9 mouse cellular contexts compared by ENCODE assay signal in genomic region chr16:24282194-24282683, GRCm38 (mm10).
DNase-seq lines count a peak whose midpoint lies in the region; ATAC-seq and TF ChIP-seq lines count a peak whose summit lies in the region.
"Had no signal": no experiment of that assay in that cellular context is flagged by ENCODE, and none has a peak within 500 bp of the region (broad histone marks: within the 10 kb centered on the region; RNA-seq: fewer than 3 reads in every experiment).

No protein-coding gene starts in this region.

- TF ChIP-seq CTCF in layer of hippocampus, adult 2 months (conservative IDR thresholded peaks at IDR 0.05) = peak; percentile 69
- peak; percentile 35 for TF ChIP-seq CTCF in liver, postnatal 0 days (IDR thresholded peaks at IDR 0.05; ENCODE audit: low read depth)

- H3K4me1 ChIP-seq in liver, postnatal 0 days (ENCODE audit: insufficient read depth) = no peaks in the 10 kb centered on the region
- H3K4me1 ChIP-seq: liver, embryonic 15.5 days had no signal

- no peaks in the 10 kb centered on the region for H3K36me3 ChIP-seq in liver, postnatal 0 days (replicated peaks; ENCODE audit: insufficient read depth, low read length)
- H3K36me3 ChIP-seq: liver, embryonic 15.5 days had no signal

- no peak overlapping the region for H3K9ac ChIP-seq in liver, postnatal 0 days (replicated peaks)
- H3K9ac ChIP-seq: liver, embryonic 15.5 days had no signal

- peak overlapping the region; percentile 91 for H3K27ac ChIP-seq in layer of hippocampus, adult 2 months
- H3K27ac ChIP-seq in liver, postnatal 0 days (ENCODE audit: low read depth) = no peak overlapping the region
- H3K27ac ChIP-seq: liver, embryonic 15.5 days had no signal

- ATAC-seq in liver, postnatal 0 days = peak; percentile 27; the same call in 1 of the 2 replicates

- TF ChIP-seq EP300 in liver, postnatal 0 days (IDR thresholded peaks at IDR 0.05; ENCODE audit: low read depth) = no peak

- H3K4me2 ChIP-seq in liver, postnatal 0 days (ENCODE audit: low read depth, low read length) = no peak overlapping the region
- H3K4me2 ChIP-seq: liver, embryonic 15.5 days had no signal

- 57% methylated on average over 6 of the region's 6 CpGs for WGBS in liver, postnatal 0 days (ENCODE audit: insufficient replicate concordance)

- H3K9me3 ChIP-seq in liver, postnatal 0 days (ENCODE audit: low read length) = no peaks in the 10 kb centered on the region
- H3K9me3 ChIP-seq: liver, embryonic 15.5 days had no signal

- DNase-seq in NIH3T3 (ENCODE audit: low read depth) = peak; percentile 72
- peak; percentile 19 to 28 for DNase-seq in cerebellum, postnatal 36 days
- DNase-seq in frontal cortex, postnatal 14 days (ENCODE audit: low spot score in 2 of 2) = peak; percentile 67 to 88
- peak; percentile 87 for DNase-seq in heart, postnatal 4 days
- peak; percentile 84 to 95 for DNase-seq in layer of hippocampus, adult 2 months (ENCODE audit: low spot score in 2 of 2)
- peak; percentile 34 for DNase-seq in liver, postnatal 0 days
- DNase-seq in ovary, postnatal 10 days (ENCODE audit: low spot score) = peak; percentile 48
- DNase-seq in natural killer cell, adult 2 months (ENCODE audit: low spot score in 2 of 2) = no peak

- H3K4me3 ChIP-seq in layer of hippocampus, adult 2 months = no peak overlapping the region
- no peak overlapping the region for H3K4me3 ChIP-seq in liver, postnatal 0 days (ENCODE audit: low read depth, low read length)
- H3K4me3 ChIP-seq: liver, embryonic 15.5 days had no signal

- H3K27me3 ChIP-seq in liver, postnatal 0 days (ENCODE audit: insufficient read depth, low read length) = no peaks in the 10 kb centered on the region
- H3K27me3 ChIP-seq: liver, embryonic 15.5 days had no signal

Comparison
In these comparisons a context has a peak if more than half of its experiments do, and no peak if none do; other contexts are left out.
1. DNase-seq: peak in NIH3T3 (single experiment), cerebellum, postnatal 36 days (2 of 2), frontal cortex, postnatal 14 days (2 of 2), heart, postnatal 4 days (single experiment), layer of hippocampus, adult 2 months (2 of 2), liver, postnatal 0 days (single experiment) and ovary, postnatal 10 days (single experiment); none in natural killer cell, adult 2 months (0 of 2).